Mouse (Mus musculus): ENCODE measurements around the gene Wnk1.
"Not testable (repeated sequence)": the region's sequence is repeated elsewhere in the genome, so short reads cannot be mapped to it uniquely, and the experiment has no call there.

Wnk1 gene

DNA sequence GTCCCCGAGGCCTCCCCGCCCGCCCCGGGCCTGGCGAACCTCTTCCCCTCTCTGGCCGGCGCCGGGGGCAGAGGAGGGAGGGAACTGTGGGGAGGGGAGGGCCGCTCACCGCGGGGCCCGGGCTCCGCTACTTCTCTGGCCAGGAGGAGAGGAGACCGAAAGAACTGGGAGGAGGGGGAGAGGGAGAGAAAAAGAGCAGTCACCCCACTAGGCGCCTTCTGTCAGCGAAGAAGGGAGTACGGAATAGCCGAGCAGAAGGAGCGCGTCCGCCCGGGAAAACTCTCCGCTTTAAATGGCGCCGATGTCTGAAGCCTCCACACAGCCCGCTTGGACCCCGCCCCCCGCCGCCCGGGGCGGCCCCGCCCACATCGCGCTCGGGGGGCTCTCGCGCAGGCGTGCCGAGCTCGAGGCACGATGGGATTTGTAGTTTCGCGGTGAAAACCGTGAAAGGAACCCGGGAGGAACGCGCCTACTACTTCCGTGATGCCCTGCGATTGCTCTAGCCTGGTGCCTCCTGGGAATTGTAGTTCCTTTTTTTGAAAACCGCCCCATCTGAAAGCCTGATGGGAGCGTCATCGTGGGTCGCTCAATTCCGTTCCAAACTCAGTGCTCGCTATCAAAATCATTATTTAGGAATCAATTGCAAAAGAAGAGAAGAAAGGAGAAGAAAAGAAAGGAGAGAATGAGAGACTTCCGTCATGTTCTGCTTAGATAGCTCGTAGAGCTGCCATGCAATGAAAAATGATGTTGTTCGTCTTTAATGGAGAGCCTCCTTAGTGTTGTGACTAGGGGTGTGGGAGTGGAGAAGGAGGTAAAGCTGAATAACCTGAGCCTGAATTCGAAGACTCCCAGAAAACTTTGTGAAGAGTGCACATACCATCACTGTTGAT lies at the start of gene Wnk1:
TSS of gene Wnk1 (minus strand) at position 307 of the 890 bp plus-strand sequence.
- peak; percentile 96 to 98 for DNase-seq (ENCODE audit: low spot score in 2 of 2)

DNA sequence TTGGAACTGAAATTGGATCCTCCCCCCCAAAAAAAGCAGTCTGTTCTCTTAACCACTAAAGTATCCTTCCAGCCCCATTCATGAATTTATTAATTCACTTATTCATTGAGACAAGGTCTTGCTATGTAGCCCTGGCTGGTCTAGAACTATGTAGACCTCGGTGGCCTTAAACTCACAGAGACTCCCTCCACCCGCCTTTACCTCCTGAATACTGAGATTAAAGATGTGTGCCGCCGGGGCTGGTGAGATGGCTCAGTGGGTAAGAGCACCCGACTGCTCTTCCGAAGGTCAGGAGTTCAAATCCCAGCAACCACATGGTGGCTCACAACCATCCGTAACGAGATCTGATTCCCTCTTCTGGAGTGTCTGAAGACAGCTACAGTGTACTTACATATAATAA lies 48.6 kb upstream of the Wnk1 start:
- not testable (repeated sequence) for DNase-seq (ENCODE audit: low spot score in 2 of 2)

DNA sequence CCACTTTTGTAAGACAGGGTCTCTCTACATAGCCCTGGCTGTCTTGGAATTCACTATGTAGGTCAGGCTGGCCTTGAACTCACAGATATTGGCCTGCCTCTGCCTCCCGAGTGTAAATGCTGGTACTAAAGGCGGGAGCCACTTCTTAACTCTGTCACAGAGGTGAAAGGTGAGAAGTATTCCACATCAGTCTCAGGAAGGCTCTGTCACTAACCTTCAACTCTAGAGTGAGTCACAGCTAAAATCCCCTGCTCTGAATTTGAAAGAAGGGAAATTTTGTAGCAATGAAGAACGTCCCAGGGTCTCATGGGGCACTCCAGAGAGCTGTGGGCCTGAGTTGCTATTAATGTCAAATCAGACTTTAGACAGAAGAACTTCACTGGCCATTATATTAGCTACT lies 47.4 kb upstream of the Wnk1 start:
- DNase-seq (ENCODE audit: low spot score in 2 of 2), result no peak

DNA sequence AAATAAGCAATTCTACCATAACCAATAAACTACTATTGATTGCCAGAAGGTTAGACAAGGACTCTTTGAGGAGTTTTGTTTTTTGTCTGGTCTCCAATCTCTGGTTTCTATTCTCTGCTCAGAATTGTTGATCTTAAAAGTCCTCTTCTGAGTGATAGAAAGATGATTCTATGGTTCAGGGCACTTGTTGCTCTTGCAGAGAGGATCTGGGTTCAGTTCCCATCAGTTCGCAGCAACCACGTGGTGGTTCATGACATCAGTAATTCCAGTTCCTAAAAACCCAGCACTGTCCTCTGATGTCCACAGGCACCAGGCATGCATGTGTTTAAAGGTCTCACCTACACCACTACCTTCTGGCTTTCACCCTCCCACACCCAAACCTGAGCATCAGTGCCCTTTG lies 46.5 kb upstream of the Wnk1 start:
- DNase-seq (ENCODE audit: low spot score in 2 of 2), result no peak

DNA sequence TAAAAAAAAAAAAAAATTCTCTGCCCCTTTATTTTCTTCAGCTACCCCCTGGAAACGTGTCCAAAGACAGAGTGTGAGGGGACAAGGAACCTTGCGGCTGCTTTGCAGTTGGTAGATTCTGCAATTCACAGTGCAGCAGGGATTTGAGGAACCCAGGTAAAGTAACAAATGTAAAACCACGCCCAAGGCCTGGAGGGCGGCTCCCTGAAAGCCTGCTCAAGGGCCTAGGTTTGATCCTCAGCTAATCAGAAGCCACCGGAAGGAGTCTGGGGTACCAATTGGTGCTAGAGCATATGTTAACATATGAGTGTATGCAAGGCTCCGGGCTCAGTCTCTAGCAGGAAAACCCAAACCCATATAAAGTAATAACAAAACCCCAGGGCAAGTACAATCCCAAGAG lies 45.0 kb upstream of the Wnk1 start:
- DNase-seq (ENCODE audit: low spot score in 2 of 2), result no peak

DNA sequence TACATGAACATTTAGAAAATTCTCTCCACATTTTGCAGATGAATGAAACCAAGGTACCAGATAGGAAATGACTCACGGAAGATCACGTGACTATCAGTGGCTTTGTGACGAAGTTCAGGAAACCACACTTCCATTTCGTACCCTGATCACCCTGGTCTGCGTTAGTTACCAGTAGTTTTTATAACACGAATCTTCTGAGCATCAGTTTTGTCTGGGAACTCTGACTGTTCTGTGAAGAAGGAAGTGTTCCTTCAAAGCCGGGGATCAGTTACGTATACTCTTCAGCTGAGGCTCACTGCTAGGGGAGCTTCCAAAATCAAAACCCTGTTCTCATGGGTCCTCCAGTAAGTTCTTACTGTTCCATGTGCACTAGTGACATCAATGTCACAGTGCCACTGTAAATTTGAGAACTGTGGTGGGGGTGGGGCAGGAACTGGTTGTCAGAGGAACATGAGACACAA lies 44.5 kb upstream of the Wnk1 start:
- DNase-seq (ENCODE audit: low spot score in 2 of 2), result no peak

DNA sequence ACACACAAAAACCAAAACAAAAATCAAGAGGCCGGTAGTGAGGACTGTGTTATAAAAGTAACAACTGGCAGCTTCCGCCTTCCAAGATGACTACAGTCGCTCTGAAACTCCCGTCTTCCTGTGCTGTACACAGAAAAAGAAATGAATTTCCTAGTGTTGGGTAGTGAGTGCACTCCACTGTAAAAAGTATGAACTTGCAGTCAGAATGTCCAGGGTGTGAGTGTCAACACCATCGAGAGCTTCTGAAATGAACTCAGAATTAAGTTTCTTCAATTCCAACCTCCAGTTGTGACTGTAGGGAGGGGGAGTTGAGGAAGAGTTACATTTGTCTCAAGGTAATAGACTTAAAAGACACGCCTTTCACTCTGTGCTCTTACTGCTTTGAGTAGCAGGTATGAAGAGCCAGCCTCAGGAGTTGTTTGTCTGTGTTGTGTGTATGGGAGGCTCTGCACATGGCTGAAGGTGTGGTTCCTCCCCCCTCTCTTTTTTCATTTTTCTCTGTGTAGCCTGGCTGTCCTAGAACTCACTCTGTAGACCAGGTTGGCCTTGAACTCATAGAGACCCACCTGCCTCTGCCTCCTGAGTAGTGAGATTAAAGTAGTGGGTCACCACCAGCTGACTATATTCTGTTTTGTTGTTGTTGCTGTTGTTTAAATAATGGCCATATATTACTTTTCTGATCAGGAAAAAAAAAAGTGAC lies 43.9 kb upstream of the Wnk1 start:
- DNase-seq (ENCODE audit: low spot score in 2 of 2), result no peak

DNA sequence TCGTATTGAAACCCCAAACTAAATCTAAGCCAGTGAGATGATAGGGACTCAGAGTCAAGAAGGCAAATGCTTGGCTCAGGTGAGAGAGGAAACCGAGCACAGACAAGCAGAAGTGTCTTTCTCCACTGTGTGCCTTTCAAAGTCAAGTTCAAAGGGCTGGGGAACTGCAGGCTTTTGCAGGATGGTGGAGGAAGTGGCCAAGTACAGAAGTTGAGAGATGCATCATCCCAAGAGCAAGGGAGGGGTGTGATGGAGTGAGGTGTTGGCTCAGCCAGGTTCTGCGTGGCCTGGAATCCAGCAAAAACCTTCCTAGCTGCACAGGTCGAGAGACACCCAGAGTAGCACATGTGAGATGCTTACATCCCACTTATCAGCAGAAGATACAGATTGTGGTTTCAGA lies 43.0 kb upstream of the Wnk1 start:
- no peak for DNase-seq (ENCODE audit: low spot score in 2 of 2)

DNA sequence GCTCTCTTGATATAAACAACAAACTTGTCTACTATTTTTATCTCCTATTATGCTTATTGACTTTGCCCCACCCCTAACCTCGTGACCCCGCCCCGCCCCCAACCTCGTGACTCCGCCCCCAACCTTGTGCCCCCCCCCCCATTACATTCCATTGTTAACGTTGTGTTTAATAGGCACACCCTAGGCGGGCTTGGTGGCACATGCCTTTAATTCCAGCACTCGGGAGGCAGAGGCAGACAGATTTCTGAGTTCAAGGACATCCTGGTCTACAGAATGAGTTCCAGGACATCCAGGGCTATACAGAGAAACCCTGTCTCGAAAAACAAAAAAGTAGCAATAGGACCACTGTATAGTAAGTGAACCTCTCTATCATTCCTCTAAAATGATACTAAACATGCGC lies 41.1 kb upstream of the Wnk1 start:
- no peak for DNase-seq (ENCODE audit: low spot score in 2 of 2)

DNA sequence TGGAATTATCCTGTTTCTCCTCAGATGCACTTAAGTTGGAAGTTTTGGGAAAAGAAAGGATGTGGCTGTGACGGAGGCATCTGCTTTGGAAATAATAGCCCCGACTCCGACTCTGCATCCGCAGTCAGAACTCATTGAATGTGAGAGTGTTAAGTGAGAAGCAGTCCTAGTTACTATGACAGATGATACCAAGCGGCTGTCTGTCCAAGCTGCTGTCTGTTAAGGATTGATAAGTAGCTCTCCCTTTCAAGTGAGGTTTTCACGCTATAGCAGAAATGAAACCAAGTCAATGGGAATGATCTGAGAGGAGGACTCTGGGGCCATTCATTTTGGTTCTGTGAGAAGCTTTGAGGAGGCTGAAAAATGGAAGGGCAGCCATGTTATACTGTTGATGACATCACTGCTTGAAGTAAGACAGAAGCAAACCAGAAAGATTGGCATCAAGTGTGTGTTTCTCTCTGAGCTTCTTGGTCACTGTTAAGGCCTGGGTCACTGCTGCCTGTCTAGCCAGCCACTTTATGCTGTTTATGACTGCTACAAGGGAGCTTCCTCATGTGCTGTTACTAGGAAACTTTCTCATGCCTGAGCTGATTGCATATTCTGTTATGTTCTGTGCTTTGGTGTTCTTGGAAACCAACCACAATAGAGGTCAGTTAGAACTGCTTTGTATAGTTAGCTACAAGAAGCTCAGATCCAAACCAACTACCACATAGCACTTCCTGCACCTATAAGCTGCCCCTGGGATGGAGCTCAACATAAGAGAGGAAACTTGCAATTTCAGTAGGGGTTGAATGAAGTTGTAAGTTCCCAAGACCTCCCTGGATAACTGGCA lies 38.4 kb upstream of the Wnk1 start:
- no peak for DNase-seq (ENCODE audit: low spot score in 2 of 2)

DNA sequence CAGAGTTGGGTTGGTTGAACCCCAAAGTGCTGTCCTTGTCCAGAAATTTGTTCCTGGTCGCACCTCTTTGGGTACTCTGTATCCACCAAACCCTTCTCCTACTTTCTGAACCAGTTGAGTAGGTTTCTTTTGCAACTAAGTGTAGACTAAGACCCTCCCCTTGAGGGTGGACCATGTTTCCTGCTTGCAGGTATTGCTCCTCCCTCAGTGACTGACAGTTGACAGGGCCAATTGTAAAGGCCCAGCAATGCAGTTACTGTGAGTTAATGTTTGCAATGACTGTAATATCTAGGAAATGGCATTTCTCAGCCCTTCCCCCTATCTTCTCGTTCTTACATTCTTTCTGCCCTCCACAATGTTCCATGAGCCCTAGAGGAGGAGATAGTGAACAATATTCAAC lies 34.2 kb upstream of the Wnk1 start:
- no peak for DNase-seq (ENCODE audit: low spot score in 2 of 2)

DNA sequence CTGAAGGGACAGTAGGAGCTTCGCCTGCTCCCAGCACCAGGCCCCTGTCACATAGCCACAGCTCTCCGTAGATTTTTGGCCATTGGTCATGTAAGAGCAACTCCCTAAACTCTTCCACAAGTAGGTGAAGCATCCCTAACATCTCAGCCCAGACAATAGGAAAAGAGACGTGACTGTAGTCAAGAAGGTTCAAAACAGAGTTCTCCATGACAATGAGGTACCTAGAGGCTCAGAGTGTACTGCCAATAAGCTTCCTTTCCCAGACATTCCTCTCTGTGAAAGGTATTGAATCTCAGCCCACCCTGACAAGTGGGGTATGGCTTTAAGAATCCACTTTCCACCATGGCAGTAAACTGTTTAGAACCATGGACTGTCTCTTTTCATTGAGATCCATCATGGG lies 31.1 kb upstream of the Wnk1 start:
- DNase-seq (ENCODE audit: low spot score in 2 of 2), result no peak

DNA sequence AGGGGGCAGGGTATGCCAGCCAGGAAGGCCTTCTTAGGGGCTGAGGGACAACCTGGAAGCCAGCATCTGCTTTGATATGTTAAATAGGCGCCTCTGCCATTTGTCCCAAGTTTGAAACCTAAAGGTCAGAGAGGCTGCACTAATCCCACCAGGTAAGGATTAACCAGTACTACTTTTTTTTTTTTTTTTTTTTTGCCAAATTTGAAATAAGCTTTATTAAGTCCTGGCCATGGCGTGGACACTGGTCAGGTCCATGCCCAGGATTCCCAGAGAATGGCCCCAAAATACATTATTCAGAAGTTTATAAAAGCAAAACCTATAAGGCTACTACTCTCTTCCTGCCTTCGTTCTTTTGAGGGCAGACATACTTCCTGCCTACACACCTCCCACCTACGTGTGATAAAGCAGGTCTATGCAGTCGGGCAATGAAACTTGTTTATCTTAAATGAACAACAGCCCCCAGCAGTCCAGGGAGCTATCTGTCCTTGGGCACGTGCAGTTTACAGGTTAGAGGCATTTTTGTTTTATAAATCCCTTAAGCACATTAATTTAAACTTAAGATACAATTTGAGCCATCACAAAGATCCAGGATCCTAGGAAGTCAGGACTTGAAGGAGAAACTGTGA lies 27.2 kb upstream of the Wnk1 start:
- no peak for DNase-seq (ENCODE audit: low spot score in 2 of 2)

DNA sequence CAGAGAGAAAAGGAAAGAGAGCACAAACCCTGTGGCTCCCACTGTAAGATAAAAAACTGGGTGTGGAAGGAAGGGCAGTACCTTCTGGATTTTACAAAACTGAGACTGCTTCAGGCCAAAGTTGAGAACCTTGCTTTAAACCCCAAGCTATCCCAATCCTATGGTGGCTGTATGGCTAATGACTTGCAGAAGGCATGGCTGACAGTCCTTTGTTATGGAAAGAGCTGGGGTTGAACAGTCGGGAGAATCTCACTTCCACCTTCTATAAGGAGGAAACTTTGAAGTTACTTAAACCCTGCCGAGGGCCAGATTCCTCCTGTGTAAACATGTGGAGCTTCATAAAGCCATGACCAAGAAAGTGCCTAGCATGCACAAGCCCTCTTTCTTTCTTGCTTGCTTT lies 26.2 kb upstream of the Wnk1 start:
- no peak for DNase-seq (ENCODE audit: low spot score in 2 of 2)

DNA sequence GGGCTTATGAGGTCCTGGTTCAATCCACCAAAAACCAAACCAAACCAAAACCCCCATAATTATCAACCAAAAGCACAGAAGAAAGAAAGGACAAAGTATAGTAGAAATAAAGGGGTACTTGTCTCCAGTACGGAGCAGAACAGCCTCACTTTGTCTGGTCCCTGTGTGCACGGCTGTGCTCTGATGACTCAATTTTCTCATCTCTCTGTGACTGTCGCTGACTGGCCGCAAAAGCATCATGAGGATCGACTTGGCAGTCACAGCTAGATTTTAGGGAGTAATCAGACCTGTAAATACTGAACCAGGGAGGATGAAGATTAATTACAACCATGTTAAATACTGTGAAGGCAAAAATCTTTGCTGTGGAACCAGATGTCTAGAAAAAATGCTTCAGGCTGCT lies 24.5 kb upstream of the Wnk1 start:
- DNase-seq (ENCODE audit: low spot score in 2 of 2), result peak in 1 of 2 experiments; percentile 32

DNA sequence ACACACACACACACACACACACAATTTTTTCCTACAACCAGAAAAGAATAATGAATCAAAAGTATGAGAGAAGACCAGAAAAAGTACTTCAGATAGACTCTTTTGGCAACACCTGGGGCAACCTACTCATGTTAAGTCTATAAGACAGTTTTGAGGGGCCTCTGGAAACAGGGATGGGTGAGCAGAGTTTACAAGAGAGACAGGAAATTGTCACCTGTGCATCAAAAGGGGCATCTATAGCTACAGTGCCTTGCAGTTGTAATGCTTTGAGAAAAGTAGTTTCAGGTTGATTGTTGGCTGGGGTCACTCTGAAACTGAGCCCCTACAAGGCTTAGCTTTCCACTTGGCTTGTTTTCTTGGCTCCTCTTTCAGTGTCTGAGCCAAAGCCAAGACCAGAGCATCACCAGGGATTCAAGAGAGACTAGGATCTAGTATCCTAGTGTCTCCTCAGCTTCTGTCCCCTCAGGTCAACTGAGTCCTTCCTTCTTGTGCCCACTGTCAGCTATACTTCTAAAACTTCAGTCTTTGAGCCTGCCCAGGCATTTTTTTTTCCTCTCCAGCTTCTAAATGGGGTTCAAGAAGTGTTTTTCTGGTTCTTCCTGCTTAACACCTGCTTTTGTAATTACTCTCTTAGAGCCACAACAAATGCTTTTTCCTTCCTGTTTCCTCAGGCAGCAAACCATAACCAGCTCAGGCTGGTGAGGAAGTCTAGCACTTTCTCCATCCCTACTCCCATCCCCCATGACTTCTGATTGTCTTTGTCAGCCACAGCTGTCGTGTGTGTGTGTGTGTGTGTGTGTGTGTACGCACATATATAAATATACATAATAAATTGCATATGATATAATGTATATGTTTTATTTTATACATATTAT lies 17.4 kb upstream of the Wnk1 start:
- DNase-seq (ENCODE audit: low spot score in 2 of 2), result no peak

DNA sequence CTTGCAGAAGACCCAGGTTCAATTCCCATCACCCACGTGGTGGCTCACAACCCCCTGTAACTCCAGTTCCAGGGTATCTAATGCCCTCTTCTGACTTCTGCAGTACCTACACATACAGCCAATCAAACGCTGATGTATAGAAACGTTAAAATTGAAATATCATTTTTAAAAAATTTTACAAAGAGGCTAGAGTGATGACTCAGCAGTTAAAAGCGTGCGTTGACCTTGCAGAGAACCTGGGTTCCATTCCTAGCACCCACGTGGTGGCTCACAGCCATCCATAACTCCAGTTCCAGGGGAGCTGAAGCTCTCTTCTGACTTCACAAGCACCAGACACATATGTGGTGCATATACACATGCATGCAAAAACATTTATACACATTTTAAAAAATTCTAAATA lies 15.9 kb upstream of the Wnk1 start:
- DNase-seq (ENCODE audit: low spot score in 2 of 2), result no peak

DNA sequence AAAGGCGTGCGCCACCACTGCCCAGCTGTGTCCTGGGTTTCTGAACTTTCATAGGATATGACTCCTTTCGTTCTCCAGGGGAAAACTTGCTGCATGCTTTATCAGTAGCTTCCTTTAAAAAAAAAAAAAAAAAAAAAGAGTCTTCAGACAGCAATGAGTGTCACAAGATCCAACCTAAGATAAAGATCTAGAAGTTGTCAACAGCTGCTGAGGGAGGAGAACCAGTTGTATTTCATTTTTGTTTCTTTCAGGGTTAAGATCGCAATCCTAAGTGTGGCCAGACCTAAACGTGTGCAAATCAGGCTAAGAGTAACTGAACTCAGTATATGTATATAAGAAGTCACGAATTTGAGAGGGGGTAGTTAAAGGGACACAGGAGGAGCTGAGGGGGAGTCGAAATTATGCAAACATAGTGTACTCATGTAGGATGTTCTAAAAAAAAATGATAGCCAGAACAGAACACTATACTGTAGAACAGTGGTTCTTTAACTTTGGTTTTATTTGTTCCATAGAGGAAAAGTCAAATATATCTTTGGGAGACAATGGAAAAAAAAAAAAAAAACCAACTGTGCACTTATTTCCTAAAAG lies 9.3 kb upstream of the Wnk1 start:
- no peak for DNase-seq (ENCODE audit: low spot score in 2 of 2)

DNA sequence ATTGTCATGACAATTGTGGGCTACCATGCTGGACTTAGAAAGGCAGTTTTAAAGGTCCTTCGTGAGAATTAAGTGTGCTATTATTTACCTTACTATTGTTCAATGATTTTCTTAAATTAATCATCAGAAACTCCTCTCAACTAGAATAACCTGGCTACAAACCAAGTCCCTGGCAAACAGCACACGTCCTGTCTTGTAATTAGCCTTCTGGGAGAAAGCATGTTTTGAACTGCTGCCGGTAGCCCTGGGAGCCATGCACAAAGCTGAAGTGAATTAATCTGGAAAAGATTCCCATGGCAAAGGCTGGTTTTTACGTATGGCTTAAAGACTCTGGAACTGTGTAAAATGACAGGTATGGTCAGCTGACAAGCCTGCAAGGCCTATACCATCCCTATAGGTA lies 6.9 kb upstream of the Wnk1 start:
- DNase-seq (ENCODE audit: low spot score in 2 of 2), result no peak

DNA sequence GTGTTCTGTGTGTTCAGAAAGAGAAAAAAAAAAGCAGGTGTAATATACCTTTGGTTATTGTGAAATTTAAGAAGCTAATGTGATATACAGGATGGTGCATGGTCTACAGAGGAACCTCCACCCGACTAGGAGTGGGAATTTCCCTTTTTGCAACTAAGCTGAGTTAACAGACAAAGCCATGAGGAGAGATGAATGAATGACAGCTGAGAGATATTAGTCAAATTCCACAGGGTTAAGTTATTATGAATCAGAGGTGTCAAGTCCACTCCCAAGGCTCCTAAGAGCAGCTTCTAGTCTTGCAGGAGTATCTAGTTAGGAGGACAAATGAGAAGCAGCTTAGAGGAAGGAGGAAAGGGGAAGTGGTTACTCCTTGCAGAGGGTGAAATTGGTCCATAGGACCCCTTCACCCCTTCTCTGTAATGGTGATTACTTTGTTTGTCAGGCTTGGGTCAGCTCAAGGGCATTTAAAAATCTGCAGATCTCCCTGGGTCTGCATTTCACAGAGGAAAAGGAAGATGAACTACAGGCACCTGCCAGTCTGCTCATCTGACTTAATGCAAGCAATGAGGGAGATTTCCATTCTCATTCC lies 4.3 kb upstream of the Wnk1 start:
- DNase-seq (ENCODE audit: low spot score in 2 of 2), result no peak

Measured in left cerebral cortex, adult 9 months (tissue).